Mouse (Mus musculus) kidney, postnatal 36 days (tissue): ENCODE measurements around the gene Zfp777.
A peak's percentile ranks its signal among the peaks of the same experiment; 100 is the strongest.

ENCODE experiments used
- DNase-seq, 2 experiments: peaks; one replicate each; pipeline ENCODE4 v3.0.0; 2021 to 2022; ENCODE audit warnings: mixed read lengths in 2 of 2

Zfp777 gene

DNA sequence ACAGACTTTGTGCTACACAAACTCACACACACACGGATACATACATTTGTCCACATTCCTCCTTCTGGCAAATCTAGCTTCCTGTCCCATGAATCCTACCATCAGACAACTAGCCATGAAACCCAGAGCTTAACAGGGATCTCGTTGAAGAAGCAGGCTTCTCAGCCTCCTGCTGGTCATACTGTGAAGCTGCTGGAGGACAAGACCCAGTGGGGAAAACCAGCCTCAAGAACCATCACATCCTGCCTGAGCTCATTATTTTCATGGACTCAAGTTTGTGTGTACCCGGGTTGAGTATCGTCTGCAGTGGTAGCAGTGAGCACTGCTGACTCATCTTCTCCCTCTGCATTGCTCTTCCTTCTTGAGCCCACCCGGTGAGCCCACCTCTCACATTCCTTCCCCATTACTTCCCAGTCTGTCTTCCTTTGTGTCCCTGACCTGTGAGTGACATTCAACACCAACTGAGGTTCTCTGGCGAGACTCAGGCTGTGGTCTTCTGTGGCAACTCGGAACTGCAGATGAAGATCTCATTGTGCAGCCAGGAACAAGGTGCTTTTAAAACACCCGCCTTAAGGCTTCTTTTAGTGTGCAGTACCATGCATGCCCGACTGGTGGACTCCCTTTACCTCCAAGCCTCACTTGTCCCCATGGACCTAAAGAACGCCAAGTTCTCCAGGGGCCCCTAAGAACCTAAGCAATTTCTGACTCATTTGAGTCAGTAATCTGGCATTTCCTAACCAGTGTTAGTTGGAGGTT, 22.6 kb downstream of the Zfp777 start:
- DNase-seq: no peak

DNA sequence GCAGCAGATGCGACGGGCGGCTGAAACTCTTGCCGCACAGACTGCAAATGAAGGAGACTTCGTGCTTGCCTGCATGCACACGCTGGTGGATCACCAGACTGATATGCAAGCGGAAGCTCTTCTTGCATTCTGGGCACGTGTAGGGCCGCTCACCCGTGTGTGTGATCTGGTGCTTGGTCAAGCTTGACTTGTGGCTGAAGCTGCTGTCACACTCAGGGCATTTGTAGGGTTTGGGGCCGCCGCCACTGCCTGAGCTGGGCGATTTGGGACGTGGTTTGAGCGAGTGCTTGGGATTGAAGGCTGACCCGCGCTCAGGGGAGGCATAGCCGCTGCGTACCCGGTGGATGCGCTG, 23.7 kb downstream of the Zfp777 start:
- no peak for DNase-seq

DNA sequence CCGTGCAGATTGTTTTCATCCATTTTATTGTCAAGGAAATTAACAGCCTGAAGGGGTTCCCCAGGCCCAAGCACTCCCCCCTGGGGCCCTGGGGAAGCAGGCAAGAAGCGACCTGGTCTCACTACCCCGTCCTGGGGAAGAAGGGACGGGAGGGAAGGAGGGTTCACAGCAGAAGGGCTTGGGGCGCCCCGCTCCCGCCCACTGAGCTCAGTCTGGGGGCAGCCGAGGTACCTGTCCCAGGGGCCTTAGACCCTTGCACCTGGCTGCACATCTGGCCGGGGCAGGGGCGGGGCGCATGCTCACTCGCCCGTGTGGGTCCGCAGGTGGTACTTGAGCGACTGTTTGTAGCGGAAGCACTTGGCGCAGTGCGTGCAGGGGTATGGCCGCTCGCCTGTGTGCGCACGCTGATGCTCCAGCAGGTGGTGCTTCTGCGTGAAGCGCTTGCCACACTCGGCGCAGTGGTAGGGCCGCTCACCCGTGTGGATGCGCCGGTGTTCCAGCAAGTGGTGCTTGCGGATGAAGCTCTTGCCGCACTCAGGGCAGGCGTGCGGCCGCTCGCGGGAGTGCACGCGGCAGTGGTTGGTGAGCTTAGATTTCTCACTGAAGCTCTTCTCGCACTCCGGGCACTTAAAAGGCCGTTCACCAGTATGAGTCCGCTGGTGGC, 24.2 kb downstream of the Zfp777 start:
- DNase-seq: no peak

DNA sequence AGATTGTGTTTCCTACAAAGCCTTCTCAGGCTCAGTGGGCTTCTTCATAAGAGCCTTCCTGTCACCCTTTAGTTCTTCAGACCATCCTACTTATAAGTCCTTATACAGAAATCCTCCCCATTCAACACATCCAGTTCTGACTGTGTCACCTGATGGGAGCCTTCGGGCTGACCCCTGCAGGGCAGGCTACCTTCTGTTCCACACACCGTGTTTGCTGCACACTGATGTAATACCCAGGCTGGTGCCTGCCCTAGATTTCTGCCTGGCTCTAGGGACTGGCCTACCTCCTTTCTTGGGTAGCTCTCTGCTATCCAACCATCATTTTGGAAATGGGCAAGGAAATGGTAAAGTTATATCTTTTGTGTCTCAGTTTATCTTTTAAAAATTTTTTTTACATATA, 26.0 kb downstream of the Zfp777 start:
- no peak for DNase-seq

DNA sequence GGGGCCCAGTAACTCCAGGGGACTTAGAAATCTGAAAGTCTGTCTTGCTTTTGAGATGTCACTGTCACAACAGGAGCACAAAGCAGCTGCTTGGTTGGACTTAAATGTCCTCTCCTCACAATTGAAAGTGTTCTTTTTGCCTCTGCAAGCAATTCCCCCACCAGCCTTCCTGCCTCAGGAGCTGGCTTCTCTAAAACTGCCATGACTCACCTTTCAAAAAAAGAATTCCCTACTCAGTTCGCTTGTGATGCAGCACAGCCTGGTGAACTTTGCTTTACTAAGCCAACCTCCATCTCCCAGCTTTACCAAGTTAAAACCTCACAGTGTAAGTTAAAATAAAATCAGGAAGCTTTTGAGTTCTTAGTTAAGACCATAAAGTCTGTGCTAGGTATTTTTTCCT, 27.0 kb downstream of the Zfp777 start:
- no peak for DNase-seq

DNA sequence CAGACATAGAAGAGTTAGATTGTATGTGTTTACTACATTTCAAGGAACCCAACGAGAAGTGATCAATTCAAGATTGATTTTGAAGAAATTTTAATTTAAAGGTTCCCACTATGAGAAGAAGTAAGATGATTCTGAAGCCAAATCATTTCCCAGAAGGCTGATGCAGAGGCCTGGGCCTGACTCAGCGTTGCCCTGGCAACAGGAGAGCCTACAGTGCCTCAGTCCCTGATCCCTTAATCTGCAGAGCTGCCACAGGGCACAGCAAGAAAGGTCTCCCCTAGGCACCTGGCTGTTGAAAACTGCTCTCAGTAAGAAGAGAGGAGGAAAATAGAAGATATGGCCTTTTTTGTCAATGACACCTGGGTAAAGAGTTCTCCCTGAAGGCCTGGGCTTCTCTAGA, 28.7 kb downstream of the Zfp777 start:
- DNase-seq: no peak

DNA sequence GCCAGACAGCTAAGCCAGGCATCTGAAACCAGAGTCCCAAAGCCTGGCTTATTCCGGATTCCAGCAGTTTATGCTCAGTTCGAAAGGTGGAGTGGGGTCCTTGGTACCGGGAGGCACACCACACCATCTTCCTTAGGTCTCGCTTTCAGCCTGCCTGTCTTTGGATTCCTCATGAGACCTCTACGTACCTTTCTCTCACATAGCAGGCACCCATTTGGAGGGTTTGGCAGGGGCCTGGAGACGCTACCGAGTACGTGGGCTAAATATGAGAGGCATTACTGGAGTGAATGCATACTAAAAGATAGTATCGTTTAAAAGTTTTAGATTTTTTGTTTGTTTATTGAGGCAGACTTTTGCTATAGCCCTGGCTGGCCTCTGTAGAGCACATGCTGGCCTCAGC, 31.9 kb downstream of the Zfp777 start:
- DNase-seq: no peak

DNA sequence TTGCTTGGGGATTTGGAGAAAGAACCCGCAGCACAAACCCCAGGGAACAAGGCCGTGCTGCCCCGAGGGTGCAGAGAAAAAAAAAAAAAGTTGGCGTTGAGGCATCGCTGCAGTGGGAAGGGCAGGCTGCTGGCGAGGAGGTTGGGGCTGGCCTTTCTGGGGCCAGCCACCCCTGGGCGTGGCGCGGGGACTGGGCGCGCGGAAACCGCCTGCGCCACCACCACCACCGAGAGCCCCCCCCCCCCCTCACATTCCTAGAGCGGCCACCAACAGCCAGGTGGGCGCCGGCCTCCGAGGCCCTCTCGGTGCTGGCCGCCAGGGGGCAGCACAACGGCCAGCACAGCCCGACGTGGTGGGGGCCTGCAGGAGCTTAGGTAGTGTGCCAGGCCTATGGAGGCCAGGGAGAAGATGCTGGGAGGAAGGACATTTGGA, 32.6 kb downstream of the Zfp777 start:
- peak; percentile 72 to 83 for DNase-seq

DNA sequence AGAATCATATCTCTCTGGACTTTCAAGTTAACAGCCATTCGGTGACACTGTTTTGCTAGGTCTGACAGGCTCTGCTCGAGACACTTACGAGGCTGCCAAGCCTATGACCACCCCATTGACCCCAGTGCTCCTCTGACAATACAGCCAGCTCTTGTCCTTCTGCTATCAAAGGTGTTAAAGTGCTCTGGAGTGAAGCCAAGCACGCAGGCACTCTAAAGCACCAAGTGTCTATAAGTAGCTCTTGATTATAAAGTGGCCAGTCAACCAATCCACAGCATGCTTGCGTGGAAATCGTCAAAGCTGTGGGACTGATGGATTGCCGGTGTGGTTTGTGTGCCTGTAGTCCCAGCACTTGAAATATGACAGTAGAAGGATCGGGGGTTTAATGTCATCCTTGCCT, 38.0 kb downstream of the Zfp777 start:
- no peak for DNase-seq

DNA sequence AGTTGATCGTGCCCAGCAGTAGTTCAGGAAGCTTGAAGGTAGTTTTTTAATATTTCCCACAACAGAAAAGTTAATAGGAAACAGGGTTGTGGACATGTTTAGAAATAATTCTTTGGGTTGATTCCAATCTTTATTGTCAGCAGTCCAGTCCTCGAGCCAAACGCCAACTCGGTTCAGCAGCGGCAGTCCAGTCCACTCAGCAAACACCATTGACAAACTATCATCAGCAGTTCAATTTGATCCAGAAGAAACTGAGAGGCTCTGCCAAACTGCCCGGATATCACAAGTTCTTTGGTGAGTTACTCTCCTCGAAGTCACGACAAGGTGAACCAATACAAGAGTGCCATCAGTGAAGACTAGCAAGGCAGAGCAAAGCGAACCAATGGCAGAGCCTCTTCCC, 53.0 kb downstream of the Zfp777 start:
- no peak for DNase-seq

DNA sequence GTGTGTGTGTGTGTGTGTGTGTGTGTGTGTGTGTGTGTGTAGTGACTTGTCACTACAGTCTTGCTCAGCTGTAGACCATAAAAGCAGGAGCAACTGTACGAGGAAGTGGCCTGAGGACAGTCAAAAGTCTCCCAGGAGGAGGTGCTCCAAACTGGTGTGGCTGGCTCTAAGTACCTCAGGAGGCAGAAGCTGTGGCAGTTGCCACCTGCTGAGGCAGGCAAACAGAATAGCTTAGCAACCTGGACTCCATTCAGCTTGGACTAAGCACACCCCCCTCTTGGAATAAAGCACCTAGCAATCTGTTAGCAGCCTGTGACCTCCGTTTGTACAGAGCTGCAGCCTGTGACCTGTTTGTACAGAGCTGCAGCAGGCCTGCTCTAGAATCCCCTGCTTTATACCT, 64.8 kb downstream of the Zfp777 start:
- no peak for DNase-seq

DNA sequence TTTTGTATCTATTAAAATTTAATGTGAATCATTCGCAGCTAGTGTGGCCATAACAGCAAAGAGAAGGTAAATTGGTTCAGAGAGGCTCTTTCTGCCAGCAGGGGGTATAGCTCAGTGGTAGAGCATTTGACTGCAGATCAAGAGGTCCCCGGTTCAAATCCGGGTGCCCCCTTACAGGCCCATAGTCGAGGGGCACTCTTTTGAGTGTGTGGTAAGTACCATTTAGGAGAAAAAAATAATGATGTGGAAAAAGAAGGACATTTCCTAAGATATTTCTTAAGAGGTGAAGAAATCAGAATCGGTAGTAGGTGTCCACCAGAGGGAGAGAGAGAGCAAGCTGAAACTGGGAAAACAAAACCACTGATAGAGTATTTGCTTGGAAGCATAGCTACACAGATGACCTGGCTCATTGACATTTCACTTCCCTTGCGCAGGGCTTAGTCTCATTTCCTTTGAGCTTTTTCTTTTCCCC, 69.8 kb downstream of the Zfp777 start:
- peak; percentile 83 to 87 for DNase-seq

DNA sequence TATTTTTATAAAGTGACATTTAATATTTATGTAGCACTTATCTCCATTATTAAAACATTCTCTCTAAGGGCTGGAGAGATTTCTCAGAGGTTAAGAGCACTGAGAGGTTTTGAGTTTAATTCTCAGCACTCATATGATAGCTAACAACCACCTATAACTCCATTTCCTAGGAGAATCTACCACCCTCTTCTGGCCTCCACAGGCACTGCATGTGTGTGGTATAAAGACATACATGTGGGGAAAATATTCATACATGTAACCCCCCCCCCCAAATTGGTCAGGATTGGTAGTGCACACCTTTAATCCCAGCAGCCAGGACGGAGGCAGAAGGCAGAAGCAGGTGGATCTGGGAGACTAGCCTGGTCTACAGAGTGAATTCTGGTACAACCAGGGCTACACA, 74.1 kb downstream of the Zfp777 start:
- peak in 1 of 2 experiments; percentile 20 for DNase-seq
